ENCODE assay signal across 22 mouse cellular contexts in the genomic region with DNA sequence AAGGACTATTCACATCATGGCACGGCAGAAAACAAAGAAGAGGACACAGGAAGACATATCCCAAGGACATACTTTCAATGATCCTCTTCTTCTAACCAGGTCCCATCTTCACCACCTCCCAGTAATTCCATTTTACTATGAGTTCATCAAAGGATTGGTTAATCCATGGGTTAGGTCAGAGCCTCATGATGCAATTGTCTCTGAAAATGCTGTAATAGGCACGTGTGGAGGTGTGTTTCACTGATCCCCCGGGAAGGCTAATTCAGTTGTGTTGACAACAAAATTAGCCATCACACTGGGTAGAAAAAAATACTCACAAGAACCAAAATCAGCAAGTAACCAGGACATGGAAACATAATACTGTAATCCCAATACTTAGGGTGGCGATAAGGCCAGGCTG. TPM values are rescaled to one million over a fixed set of nuclear protein-coding genes. Genes with fewer than 3 reads are reported as not detected.
DNase-seq lines count a peak whose midpoint lies in the region; ATAC-seq and TF ChIP-seq lines count a peak whose summit lies in the region.
"Had no signal": no experiment of that assay in that cellular context is flagged by ENCODE, and none has a peak within 500 bp of the region (broad histone marks: within the 10 kb centered on the region; RNA-seq: fewer than 3 reads in every experiment).

No protein-coding gene starts in this region.

- peaks cover 5% of the 10 kb centered on the region; the same call in 1 of the 2 replicates for H3K9me3 ChIP-seq in liver, embryonic 12.5 days (replicated peaks)
- H3K9me3 ChIP-seq: embryonic facial prominence, embryonic 12.5 days; forebrain, embryonic 12.5 days; heart, embryonic 13.5 days; hindbrain, embryonic 15.5 days had no signal

- peak; percentile 82 for DNase-seq in liver, adult 2 months (ENCODE audit: extremely low read depth, low read depth, low spot score)
- peak; percentile 26 for DNase-seq in 3T3-L1 (ENCODE audit: low read depth, low spot score)
- DNase-seq in adipocyte (ENCODE audit: low spot score) = peak; percentile 28
- DNase-seq in cerebellum, postnatal 36 days = no peak
- no peak for DNase-seq in kidney, postnatal 36 days
- DNase-seq: adrenal gland, postnatal 10 days; cerebellum, adult 11 months; cerebellum, adult 8-10 months; cerebellum, postnatal 14 days; gastrocnemius, postnatal 25 days; heart, adult 11 months; heart, postnatal 36 days had no signal

- no peak overlapping the region for H3K4me3 ChIP-seq in liver, adult 2 months (ENCODE audit: insufficient read depth, low read depth, low read length)
- no peak overlapping the region for H3K4me3 ChIP-seq in liver, embryonic 12.5 days
- no peak overlapping the region for H3K4me3 ChIP-seq in myocyte
- H3K4me3 ChIP-seq: embryonic facial prominence, embryonic 12.5 days; forebrain, embryonic 12.5 days; heart, embryonic 13.5 days; hindbrain, embryonic 15.5 days had no signal

- no peak overlapping the region for H3K4me2 ChIP-seq in liver, embryonic 12.5 days
- H3K4me2 ChIP-seq in myocyte (ENCODE audit: low read depth) = peak overlapping the region; percentile 22
- H3K4me2 ChIP-seq: embryonic facial prominence, embryonic 12.5 days; forebrain, embryonic 12.5 days; heart, embryonic 13.5 days; hindbrain, embryonic 15.5 days had no signal

- peaks cover 44% of the 10 kb centered on the region for H3K36me3 ChIP-seq in liver, adult 2 months (ENCODE audit: control insufficient read depth, insufficient read depth, low read length)
- H3K36me3 ChIP-seq in liver, embryonic 12.5 days = peaks cover 74% of the 10 kb centered on the region
- H3K36me3 ChIP-seq in myocyte (ENCODE audit: control insufficient read depth, insufficient read depth) = peaks cover 10% of the 10 kb centered on the region

- no peak for TF ChIP-seq CTCF in liver, adult 2 months (IDR thresholded peaks at IDR 0.05; ENCODE audit: low read depth, low read length)

- ATAC-seq in liver, embryonic 12.5 days = no peak
- ATAC-seq: forebrain, embryonic 16.5 days had no signal

- H3K79me2 ChIP-seq in liver, adult 2 months (ENCODE audit: control insufficient read depth, insufficient read depth, low read length) = peaks cover 77% of the 10 kb centered on the region
- peaks cover 96% of the 10 kb centered on the region for H3K79me2 ChIP-seq in myocyte (ENCODE audit: control insufficient read depth, insufficient read depth)

- no peaks in the 10 kb centered on the region for H3K27me3 ChIP-seq in liver, adult 2 months (ENCODE audit: control insufficient read depth, insufficient read depth, low read length)
- H3K27me3 ChIP-seq in liver, embryonic 12.5 days (replicated peaks) = no peaks in the 10 kb centered on the region
- H3K27me3 ChIP-seq in myocyte (ENCODE audit: control insufficient read depth, insufficient read depth, insufficient read length) = no peaks in the 10 kb centered on the region
- H3K27me3 ChIP-seq: embryonic facial prominence, embryonic 12.5 days; forebrain, embryonic 12.5 days; heart, embryonic 13.5 days; hindbrain, embryonic 15.5 days had no signal

- peak overlapping the region; percentile 31 for H3K27ac ChIP-seq in liver, adult 2 months (replicated peaks; ENCODE audit: insufficient read depth, low read depth, low read length)
- H3K27ac ChIP-seq in liver, embryonic 12.5 days = no peak overlapping the region
- H3K27ac ChIP-seq: embryonic facial prominence, embryonic 12.5 days; forebrain, embryonic 12.5 days; heart, embryonic 13.5 days; hindbrain, embryonic 15.5 days had no signal

- H3K9ac ChIP-seq in liver, adult 2 months (ENCODE audit: low read depth, low read length) = no peak overlapping the region
- H3K9ac ChIP-seq in liver, embryonic 12.5 days = no peak overlapping the region
- H3K9ac ChIP-seq: embryonic facial prominence, embryonic 12.5 days; forebrain, embryonic 12.5 days; heart, embryonic 13.5 days; hindbrain, embryonic 15.5 days had no signal

- peaks cover 55% of the 10 kb centered on the region for H3K4me1 ChIP-seq in liver, adult 2 months (ENCODE audit: control insufficient read depth, insufficient read depth, low read length)
- H3K4me1 ChIP-seq in liver, embryonic 12.5 days = peaks cover 87% of the 10 kb centered on the region

- WGBS in liver, adult 2 months = 37% methylated on average over 4 of the region's 4 CpGs
- WGBS in liver, embryonic 12.5 days (ENCODE audit: insufficient replicate concordance) = 70% methylated on average over 4 of the region's 4 CpGs

- H3ac ChIP-seq in myocyte (ENCODE audit: control insufficient read depth, insufficient read length) = no peak overlapping the region

- TF ChIP-seq POLR2A in liver, adult 2 months (IDR thresholded peaks at IDR 0.05; ENCODE audit: extremely low read depth, insufficient read depth, low read length) = no peak
- no peak for TF ChIP-seq POLR2A in myocyte (IDR thresholded peaks at IDR 0.05; ENCODE audit: insufficient read length, low read depth)

TF ChIP-seq in myocyte, 11 proteins besides CTCF, POLR2A, EP300 and RAD21:
- peak; percentile 87 for TF ChIP-seq CEBPB (IDR thresholded peaks at IDR 0.05; ENCODE audit: insufficient read depth, poor library complexity, severe bottlenecking)
- TF ChIP-seq E2F4 (IDR thresholded peaks at IDR 0.05; ENCODE audit: insufficient read depth) = no peak

RNA-seq across cellular contexts. Expression of gene Ddi2, which starts 5.6 kb away (rescaled TPM):
- 59.2 and 64.0 TPM in 2 replicates for total RNA-seq in liver, adult 2 months (2014; rRNA removed)
- polyA plus RNA-seq in liver, adult 2 months (2012; rRNA removed) = 51.2 and 55.7 TPM in 2 replicates
- 28.0 and 28.6 TPM in 2 replicates for polyA plus RNA-seq in liver, embryonic 12.5 days (2016; fragmentation: Nextera tagmentation; extraction: Ambion mirVana)
- polyA plus RNA-seq in myocyte (2012; fragmentation: generic; extraction: Trizol) = 10.6 TPM

RNA-seq across cellular contexts. Expression of gene Agmat, which starts 28.8 kb away (rescaled TPM):
- total RNA-seq in liver, adult 2 months (2014; rRNA removed) = 164 and 180 TPM in 2 replicates
- 453 and 487 TPM in 2 replicates for polyA plus RNA-seq in liver, adult 2 months (2012; rRNA removed)
- 16.0 and 16.3 TPM in 2 replicates for polyA plus RNA-seq in liver, embryonic 12.5 days (2016; fragmentation: Nextera tagmentation; extraction: Ambion mirVana)
- polyA plus RNA-seq in myocyte (2012; fragmentation: generic; extraction: Trizol) = 0.72 TPM
- polyA plus RNA-seq: embryonic facial prominence, embryonic 12.5 days; forebrain, embryonic 12.5 days; forebrain, embryonic 16.5 days; hindbrain, embryonic 11.5 days had no signal

RNA-seq across cellular contexts. Expression of gene Rsc1a1, which starts 32.2 kb away (rescaled TPM):
- total RNA-seq in liver, adult 2 months (2014; rRNA removed) = 16.3 and 30.3 TPM in 2 replicates
- 52.0 and 70.9 TPM in 2 replicates for polyA plus RNA-seq in liver, adult 2 months (2012; rRNA removed)
- 0.74 TPM in 1 of 2 replicates, not detected in the other for polyA plus RNA-seq in liver, embryonic 12.5 days (2016; fragmentation: Nextera tagmentation; extraction: Ambion mirVana)
- 5.8 TPM for polyA plus RNA-seq in myocyte (2012; fragmentation: generic; extraction: Trizol)
- total RNA-seq: adrenal gland, postnatal 4 days had no signal
- polyA plus RNA-seq: embryonic facial prominence, embryonic 12.5 days; heart, postnatal 0 days had no signal

RNA-seq across cellular contexts. Expression of gene Plekhm2, which starts 52.9 kb away (rescaled TPM):
- 2.7 and 5.0 TPM in 2 replicates for total RNA-seq in liver, adult 2 months (2014; rRNA removed)
- 11.2 and 13.5 TPM in 2 replicates for polyA plus RNA-seq in liver, adult 2 months (2012; rRNA removed)
- 1.9 and 2.4 TPM in 2 replicates for polyA plus RNA-seq in liver, embryonic 12.5 days (2016; fragmentation: Nextera tagmentation; extraction: Ambion mirVana)
- polyA plus RNA-seq in myocyte (2012; fragmentation: generic; extraction: Trizol) = 20.4 TPM

Comparison
In these comparisons a context has a peak if more than half of its experiments do, and no peak if none do; other contexts are left out.
1. RNA of gene Agmat, which starts 28.8 kb away (polyA plus RNA-seq): 453 to 487 TPM in liver, adult 2 months; 16.0 to 16.3 TPM in liver, embryonic 12.5 days and 0.72 TPM in myocyte (single experiment); every median in the first group is over 10 times any median in the second.
2. DNase-seq: peak in liver, adult 2 months (single experiment), 3T3-L1 (single experiment) and adipocyte (single experiment); none in cerebellum, postnatal 36 days (0 of 2) and kidney, postnatal 36 days (0 of 2).